Mouse (Mus musculus) right cerebral cortex, postnatal 10 days (tissue): ENCODE measurements around the gene Pcsk4.
"Not testable (repeated sequence)": the region's sequence is repeated elsewhere in the genome, so short reads cannot be mapped to it uniquely, and the experiment has no call there.

ENCODE experiments used
- DNase-seq, 2 experiments: peaks; one replicate each; pipeline ENCODE4 v3.0.0; 2021; ENCODE audit warnings: low spot score in 2 of 2

Gene Pcsk4

GRCm38 (mm10) chr10:80348244-80348781 lies 19.0 kb upstream of the Pcsk4 start, which contains the start of gene Adamtsl5:
Adamtsl5 (minus strand) TSS chr10:80348412.
- peak in 1 of 2 experiments; percentile 48 for DNase-seq

- no peak for DNase-seq
Measured at GRCm38 (mm10) chr10:80347514-80347967, 18.2 kb upstream of the Pcsk4 start.

GRCm38 (mm10) chr10:80345929-80346328 lies 16.6 kb upstream of the Pcsk4 start:
- DNase-seq = not testable (repeated sequence)

GRCm38 (mm10) chr10:80345122-80345521 lies 15.8 kb upstream of the Pcsk4 start:
- DNase-seq = no peak

GRCm38 (mm10) chr10:80344131-80344661 lies 14.9 kb upstream of the Pcsk4 start:
- DNase-seq = no peak

GRCm38 (mm10) chr10:80343425-80343895 lies 14.2 kb upstream of the Pcsk4 start:
- DNase-seq = no peak

GRCm38 (mm10) chr10:80342749-80343424 lies 13.6 kb upstream of the Pcsk4 start:
- DNase-seq = peak in 1 of 2 experiments; percentile 56

GRCm38 (mm10) chr10:80342305-80342748 lies 13.0 kb upstream of the Pcsk4 start:
- no peak for DNase-seq

GRCm38 (mm10) chr10:80341491-80342304 lies 12.4 kb upstream of the Pcsk4 start:
- DNase-seq = no peak

- no peak for DNase-seq
Measured at GRCm38 (mm10) chr10:80341026-80341425, 11.7 kb upstream of the Pcsk4 start.

- DNase-seq = peak; percentile 79 to 90
Measured at GRCm38 (mm10) chr10:80339941-80340750, 10.8 kb upstream of the Pcsk4 start.

- no peak for DNase-seq
Measured at GRCm38 (mm10) chr10:80336263-80336662, 7.0 kb upstream of the Pcsk4 start.

GRCm38 (mm10) chr10:80332525-80332989 lies 3.3 kb upstream of the Pcsk4 start:
- no peak for DNase-seq

- no peak for DNase-seq
Measured at GRCm38 (mm10) chr10:80331636-80332524, 2.6 kb upstream of the Pcsk4 start.

- no peak for DNase-seq
Measured at GRCm38 (mm10) chr10:80330888-80331287, 1.6 kb upstream of the Pcsk4 start.

- DNase-seq = no peak
Measured at GRCm38 (mm10) chr10:80330084-80330483, 786 bp upstream of the Pcsk4 start.

- peak in 1 of 2 experiments; percentile 52 for DNase-seq
Measured at GRCm38 (mm10) chr10:80325045-80325444, 4.3 kb downstream of the Pcsk4 start.

- peak in 1 of 2 experiments; percentile 45 for DNase-seq
Measured at GRCm38 (mm10) chr10:80324120-80325037, 4.9 kb downstream of the Pcsk4 start.
